Mouse (Mus musculus) hindbrain, embryonic 13.5 days (tissue): ENCODE measurements around the gene Ifitm10. TPM values are rescaled to one million over a fixed set of nuclear protein-coding genes. Genes with fewer than 3 reads are reported as not detected.
A peak's percentile ranks its signal among the peaks of the same experiment; 100 is the strongest.
"Not testable (repeated sequence)": the region's sequence is repeated elsewhere in the genome, so short reads cannot be mapped to it uniquely, and the experiment has no call there.

ENCODE experiments used
- ATAC-seq: fragments of 200-750 bp; cut with Nextera tagmentation; 2 replicates; pipeline ENCODE4 v1.8.0; 2017; ENCODE audit warnings: moderate TSS enrichment; ENCODE audit not compliant: low FRiP score
- H3K27ac ChIP-seq: fragments of 300-500 bp; sonication (generic); 2 replicates; pipeline ENCODE4 v1.5.1; 2015; ENCODE audit warnings: inconsistent platforms, mild to moderate bottlenecking, moderate library complexity
- H3K27me3 ChIP-seq: fragments of 300-500 bp; sonication (generic); 2 replicates; pipeline ENCODE4 v1.6.1; 2015; ENCODE audit warnings: mild to moderate bottlenecking, inconsistent platforms
- H3K36me3 ChIP-seq: fragments of 300-500 bp; sonication (generic); 2 replicates; pipeline ENCODE4 v1.6.1; 2015; ENCODE audit warnings: mild to moderate bottlenecking, inconsistent platforms
- H3K4me1 ChIP-seq: fragments of 300-500 bp; sonication (generic); replicated peaks from 2 replicates; pipeline ENCODE4 v1.6.1; 2015; ENCODE audit warnings: inconsistent platforms
- H3K4me2 ChIP-seq: fragments of 300-500 bp; sonication (generic); 2 replicates; pipeline ENCODE4 v1.6.1; 2015; ENCODE audit warnings: inconsistent platforms, mild to moderate bottlenecking, moderate library complexity
- H3K4me3 ChIP-seq: fragments of 300-500 bp; sonication (generic); 2 replicates; pipeline ENCODE4 v1.5.1; 2015; ENCODE audit warnings: mild to moderate bottlenecking, inconsistent platforms
- H3K9ac ChIP-seq: fragments of 300-500 bp; sonication (generic); 2 replicates; pipeline ENCODE4 v1.6.1; 2015; ENCODE audit warnings: mild to moderate bottlenecking, inconsistent platforms
- H3K9me3 ChIP-seq: fragments of 300-500 bp; sonication (generic); 2 replicates; pipeline ENCODE4 v1.6.1; 2016; ENCODE audit warnings: inconsistent platforms
- WGBS: fragments of 180-500 bp; shearing (Covaris S2); methylation state at CpG from one replicate; pipeline ENCODE4 v1.1.7; 2015; 5-methylcytosine and 5-hydroxymethylcytosine counted together
- polyA plus RNA-seq: library from polyadenylated mRNA; unstranded; fragments of >200 nt; fragmentation: Nextera tagmentation; extraction: Ambion mirVana; gene quantifications from 2 replicates; pipeline ENCODE4 v1.2.1, GENCODE M21; 2015

Ifitm10 gene
- 2.3 and 2.6 TPM in 2 replicates for polyA plus RNA-seq

DNA sequence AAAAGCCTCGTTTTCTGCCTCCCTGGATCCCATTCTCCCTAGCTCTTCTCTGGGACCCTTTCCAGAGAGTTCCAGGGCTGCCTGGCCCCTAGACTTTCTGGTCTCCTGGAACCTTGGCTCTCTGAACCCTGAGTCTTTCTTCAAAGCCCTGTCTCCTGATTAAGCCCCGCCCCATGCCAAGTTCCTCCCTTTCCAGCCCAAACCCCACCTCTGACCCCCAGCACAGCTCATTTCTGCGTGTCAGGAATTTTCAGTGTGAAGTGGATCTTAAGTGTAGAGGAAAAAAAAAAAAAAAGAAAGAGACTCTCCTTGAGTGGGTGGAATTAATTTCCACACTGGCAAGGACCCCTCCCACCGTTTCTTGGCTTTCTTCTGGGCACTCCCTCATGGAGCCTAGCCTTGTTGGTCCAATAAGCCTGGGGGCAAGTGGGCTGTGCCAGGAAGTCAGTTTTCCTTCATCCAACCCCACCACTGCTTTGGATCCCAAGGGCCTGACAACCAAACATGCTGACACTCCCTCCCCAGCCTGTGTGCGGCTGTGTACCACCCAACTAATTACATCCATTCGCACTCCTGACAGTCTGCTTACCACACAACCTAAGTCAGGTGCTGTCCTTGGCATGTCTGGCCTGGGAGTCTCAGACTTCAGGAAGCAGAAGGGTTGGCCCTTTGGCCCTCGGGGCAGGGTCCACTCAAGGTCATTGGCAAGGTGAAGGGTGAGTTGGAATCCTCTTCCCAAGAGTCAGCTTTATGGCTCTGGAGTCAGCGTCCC lies at the start of gene Ifitm10:
Gene Ifitm10, minus strand, starts transcription at position 113 of the 772 bp plus-strand sequence.
- H3K27me3 ChIP-seq, result peaks cover 54% of the 10 kb centered on the region
- 73% methylated on average over 8 of the region's 8 CpGs for WGBS
- peaks cover 18% of the 10 kb centered on the region for H3K4me1 ChIP-seq
- H3K4me3 ChIP-seq, result no peak within 1 kb of the TSS; the same call in 1 of the 2 replicates
- no peak within 1 kb of the TSS for H3K9ac ChIP-seq
- peak within 1 kb of the TSS; percentile 68 for H3K4me2 ChIP-seq
- H3K9me3 ChIP-seq, result no peaks in the 10 kb centered on the region
- H3K27ac ChIP-seq, result no peak within 1 kb of the TSS
- no peak for ATAC-seq
- peaks cover 46% of the 10 kb centered on the region for H3K36me3 ChIP-seq

DNA sequence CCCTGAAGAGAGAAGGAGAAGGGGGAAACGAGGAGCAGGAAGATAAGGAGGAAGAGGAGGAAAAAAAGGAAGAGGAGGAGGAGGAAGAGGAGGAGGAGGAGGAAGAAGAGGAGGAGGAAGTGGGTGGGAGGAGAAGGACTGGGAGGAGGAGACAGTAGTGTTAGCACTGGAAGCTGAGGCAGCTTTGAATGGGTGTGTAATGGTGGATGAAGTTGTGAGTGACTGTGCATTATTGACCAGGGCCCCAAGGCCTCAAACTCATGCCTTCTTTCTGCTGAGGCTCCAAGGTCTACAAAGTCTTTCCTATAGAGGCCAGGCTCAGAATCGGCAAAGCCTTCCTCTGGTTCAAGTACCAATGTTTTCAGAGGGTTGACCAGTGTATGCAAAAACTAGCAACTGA lies 48.3 kb upstream of the Ifitm10 start:
- Histone ChIP-seq H3K36me3 (no peaks in the 10 kb centered on the region), H3K27me3 (0 out of 2 replicates have a peak, but pooled peaks cover 4% of the 10 kb centered on the region), H3K27ac (no peak overlapping the region), H3K9ac (no peak overlapping the region), H3K4me3 (no peak overlapping the region), H3K9me3 (no peaks in the 10 kb centered on the region), H3K4me2 (no peak overlapping the region), H3K4me1 (no peaks in the 10 kb centered on the region)
- ATAC-seq, result no peak
- whole genome bisulfite sequencing, result 85% methylated on average over 2 of the region's 2 CpGs

DNA sequence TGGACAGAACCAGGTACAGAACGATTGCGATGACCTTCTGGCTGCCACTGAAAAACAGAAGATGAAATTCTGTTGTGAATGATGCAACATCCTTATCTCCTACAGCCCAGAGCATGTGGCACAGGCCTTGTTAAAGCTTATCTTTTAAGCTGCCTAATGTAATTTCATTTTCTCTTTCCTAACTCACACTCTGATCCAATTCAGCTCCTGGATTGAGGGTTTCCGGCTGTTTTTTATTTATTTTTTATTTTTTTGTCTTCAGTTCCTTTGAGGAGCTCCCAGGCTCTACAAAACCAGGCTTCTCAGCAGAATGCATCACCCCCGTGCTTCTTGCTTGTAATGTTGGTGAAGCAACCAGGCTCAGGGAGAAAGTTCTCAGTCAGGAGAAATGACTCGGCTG lies 46.3 kb upstream of the Ifitm10 start:
- Histone ChIP-seq H3K4me1 (no peaks in the 10 kb centered on the region), H3K27me3 (0 out of 2 replicates have a peak, but pooled peaks cover 4% of the 10 kb centered on the region), H3K9ac (no peak overlapping the region), H3K4me2 (no peak overlapping the region), H3K9me3 (no peaks in the 10 kb centered on the region), H3K4me3 (no peak overlapping the region), H3K36me3 (no peaks in the 10 kb centered on the region), H3K27ac (no peak overlapping the region)
- ATAC-seq, result no peak
- WGBS, result 84% methylated on average over 5 of the region's 5 CpGs

- 88% methylated on average over 8 of the region's 8 CpGs for WGBS
- Histone ChIP-seq H3K4me2 (no peak overlapping the region), H3K27ac (no peak overlapping the region), H3K9me3 (no peaks in the 10 kb centered on the region), H3K4me1 (no peaks in the 10 kb centered on the region), H3K27me3 (0 out of 2 replicates have a peak, but pooled peaks cover 4% of the 10 kb centered on the region), H3K4me3 (no peak overlapping the region), H3K9ac (no peak overlapping the region), H3K36me3 (no peaks in the 10 kb centered on the region)
- no peak for ATAC-seq
Measured at GRCm38 (mm10) chr7:142418679-142419078, 45.1 kb upstream of the Ifitm10 start.

DNA sequence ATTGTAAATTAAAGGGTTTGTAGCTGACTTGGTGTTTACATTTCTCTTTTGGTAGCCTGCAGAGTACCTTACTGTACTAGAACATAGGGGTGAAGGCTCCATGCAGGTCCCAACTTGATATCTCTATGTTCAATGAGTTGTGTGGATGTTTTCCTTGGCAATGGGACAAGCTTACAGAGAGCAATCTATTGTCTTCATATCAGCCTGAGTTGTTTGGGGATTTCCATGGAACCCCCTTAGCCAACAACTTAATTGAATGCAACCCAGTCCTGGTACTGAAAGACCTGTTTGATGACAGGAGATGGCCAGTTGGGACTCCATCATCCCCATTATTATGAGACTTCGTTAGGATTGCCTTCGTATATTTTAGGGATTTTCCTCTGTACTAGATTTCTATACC lies 44.5 kb upstream of the Ifitm10 start:
- 95% methylated on average over 2 of the region's 2 CpGs for WGBS
- H3K9me3 ChIP-seq, result no peaks in the 10 kb centered on the region
- H3K36me3 ChIP-seq, result no peaks in the 10 kb centered on the region
- no peaks in the 10 kb centered on the region for H3K4me1 ChIP-seq
- no peak overlapping the region for H3K4me2 ChIP-seq
- H3K4me3 ChIP-seq, result no peak overlapping the region
- H3K27ac ChIP-seq, result no peak overlapping the region
- H3K9ac ChIP-seq, result no peak overlapping the region
- no peak for ATAC-seq
- 0 out of 2 replicates have a peak, but pooled peaks cover 4% of the 10 kb centered on the region for H3K27me3 ChIP-seq

DNA sequence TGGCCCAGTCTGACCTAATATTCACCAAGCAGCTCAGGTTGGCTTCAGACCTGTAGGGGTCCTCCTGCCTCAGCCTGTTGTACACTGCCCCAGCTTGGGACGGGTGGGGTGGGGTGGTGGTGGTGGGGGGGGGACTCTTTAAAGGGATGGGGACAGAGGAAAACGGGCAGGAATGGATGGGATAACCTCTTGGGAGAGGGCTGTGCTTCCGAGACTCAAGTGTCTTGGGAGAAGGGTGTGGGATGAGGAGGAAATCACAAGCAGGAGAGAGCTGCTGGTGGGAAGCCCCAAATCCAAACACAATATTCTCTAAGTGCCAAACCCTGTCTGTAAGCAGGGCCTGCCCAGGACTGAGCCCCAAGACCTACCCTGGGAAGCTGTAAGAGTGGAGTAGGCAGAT lies 42.7 kb upstream of the Ifitm10 start:
- WGBS, result 74% methylated on average over 3 of the region's 3 CpGs
- H3K36me3 ChIP-seq, result no peaks in the 10 kb centered on the region
- no peak overlapping the region for H3K4me2 ChIP-seq
- H3K4me3 ChIP-seq, result no peak overlapping the region
- H3K27ac ChIP-seq, result no peak overlapping the region
- no peaks in the 10 kb centered on the region for H3K9me3 ChIP-seq
- no peak for ATAC-seq
- H3K9ac ChIP-seq, result no peak overlapping the region
- 0 out of 2 replicates have a peak, but pooled peaks cover 4% of the 10 kb centered on the region for H3K27me3 ChIP-seq
- H3K4me1 ChIP-seq, result no peaks in the 10 kb centered on the region

GRCm38 (mm10) chr7:142415314-142415713 lies 41.8 kb upstream of the Ifitm10 start:
- Histone ChIP-seq H3K9ac (no peak overlapping the region), H3K9me3 (no peaks in the 10 kb centered on the region), H3K4me3 (no peak overlapping the region), H3K4me1 (no peaks in the 10 kb centered on the region), H3K36me3 (no peaks in the 10 kb centered on the region), H3K27me3 (no peaks in the 10 kb centered on the region), H3K27ac (no peak overlapping the region), H3K4me2 (no peak overlapping the region)
- ATAC-seq, result no peak
- 73% methylated on average over 4 of the region's 4 CpGs for WGBS

DNA sequence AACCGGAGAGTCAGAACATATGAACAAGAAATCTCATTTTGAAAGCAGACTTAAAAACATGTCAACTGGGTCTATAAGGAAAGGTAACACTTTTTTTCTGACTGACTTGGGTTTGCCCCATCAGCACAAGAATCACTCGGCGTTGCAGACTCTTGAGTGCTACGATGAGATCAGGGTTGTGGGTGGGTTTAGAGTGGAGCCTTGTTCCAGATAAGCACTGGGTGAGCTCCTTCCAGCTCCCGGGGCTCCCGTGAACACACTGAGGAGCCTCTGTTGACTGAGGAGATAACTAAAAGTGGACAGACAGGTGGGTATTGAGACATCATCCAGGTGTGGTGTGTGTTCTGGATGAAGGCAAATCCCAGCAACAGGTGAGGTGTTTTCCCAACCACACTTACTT lies 39.7 kb upstream of the Ifitm10 start:
- H3K9me3 ChIP-seq, result no peaks in the 10 kb centered on the region
- no peaks in the 10 kb centered on the region for H3K27me3 ChIP-seq
- no peak for ATAC-seq
- 93% methylated on average over 6 of the region's 6 CpGs for WGBS
- H3K27ac ChIP-seq, result no peak overlapping the region
- H3K4me2 ChIP-seq, result no peak overlapping the region
- no peak overlapping the region for H3K9ac ChIP-seq
- H3K4me1 ChIP-seq, result no peaks in the 10 kb centered on the region
- H3K4me3 ChIP-seq, result no peak overlapping the region
- no peaks in the 10 kb centered on the region for H3K36me3 ChIP-seq

GRCm38 (mm10) chr7:142409603-142410002 lies 36.0 kb upstream of the Ifitm10 start:
- Histone ChIP-seq H3K9me3 (no peaks in the 10 kb centered on the region), H3K36me3 (no peaks in the 10 kb centered on the region), H3K4me3 (no peak overlapping the region), H3K9ac (no peak overlapping the region), H3K27ac (no peak overlapping the region), H3K4me1 (no peaks in the 10 kb centered on the region), H3K4me2 (no peak overlapping the region), H3K27me3 (no peaks in the 10 kb centered on the region)
- WGBS, result 82% methylated on average over 3 of the region's 3 CpGs
- ATAC-seq, result no peak

- WGBS, result 94% methylated on average over 8 of the region's 8 CpGs
Measured at GRCm38 (mm10) chr7:142408686-142409085, 35.1 kb upstream of the Ifitm10 start.

DNA sequence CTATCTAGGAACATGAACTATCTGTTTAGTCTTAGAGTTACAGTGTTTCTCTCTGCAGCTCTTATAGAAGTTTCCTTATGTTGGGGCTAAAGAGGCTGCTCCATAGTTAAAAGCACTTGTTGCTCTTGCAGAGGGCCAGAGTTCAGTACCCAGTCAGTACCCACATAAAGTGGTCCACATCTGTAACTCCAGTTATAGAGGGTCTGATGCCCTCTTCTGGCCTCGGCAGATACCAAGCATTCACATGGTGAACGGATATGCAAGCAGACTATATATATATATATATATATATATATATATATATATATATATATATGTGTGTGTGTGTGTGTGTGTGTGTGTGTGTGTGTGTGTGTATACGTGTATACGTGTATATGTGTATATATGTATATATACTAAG lies 34.4 kb upstream of the Ifitm10 start:
- Histone ChIP-seq H3K4me2 (no peak overlapping the region), H3K4me1 (no peaks in the 10 kb centered on the region), H3K27ac (no peak overlapping the region), H3K27me3 (no peaks in the 10 kb centered on the region), H3K9me3 (no peaks in the 10 kb centered on the region), H3K36me3 (no peaks in the 10 kb centered on the region), H3K9ac (no peak overlapping the region), H3K4me3 (no peak overlapping the region)
- no peak for ATAC-seq
- WGBS, result 78% methylated on average over 4 of the region's 4 CpGs

More at GRCm38 (mm10) chr7:142408686-142409085, 35.1 kb upstream of the Ifitm10 start:
- no peaks in the 10 kb centered on the region for H3K27me3 ChIP-seq
- no peak overlapping the region for H3K4me3 ChIP-seq
- no peaks in the 10 kb centered on the region for H3K9me3 ChIP-seq
- H3K4me2 ChIP-seq, result no peak overlapping the region
- ATAC-seq, result no peak
- no peak overlapping the region for H3K9ac ChIP-seq
- no peak overlapping the region for H3K27ac ChIP-seq
- no peaks in the 10 kb centered on the region for H3K4me1 ChIP-seq
- no peaks in the 10 kb centered on the region for H3K36me3 ChIP-seq

DNA sequence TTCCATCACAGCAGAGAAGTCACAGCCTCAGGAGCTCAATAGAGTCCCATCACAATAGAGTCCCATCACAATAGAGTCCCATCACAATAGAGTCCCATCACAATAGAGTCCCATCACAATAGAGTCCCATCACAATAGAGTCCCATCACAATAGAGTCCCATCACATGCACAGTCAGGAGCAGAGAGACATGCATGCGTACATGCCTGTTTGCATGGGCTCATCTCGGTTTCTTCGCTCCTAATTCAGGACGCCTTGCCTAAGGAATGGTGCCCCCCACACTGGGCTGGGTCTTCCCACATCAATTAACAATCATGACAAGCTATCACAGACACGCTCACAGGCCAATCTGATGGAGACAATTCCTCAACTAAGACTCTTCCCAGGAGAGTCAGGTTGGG lies 31.6 kb upstream of the Ifitm10 start:
- not testable (repeated sequence) for ATAC-seq, H3K4me3 ChIP-seq, H3K27me3 ChIP-seq, H3K36me3 ChIP-seq, H3K27ac ChIP-seq, H3K9me3 ChIP-seq, H3K4me2 ChIP-seq, H3K9ac ChIP-seq, H3K4me1 ChIP-seq
- 82% methylated on average over 5 of the region's 5 CpGs for WGBS

DNA sequence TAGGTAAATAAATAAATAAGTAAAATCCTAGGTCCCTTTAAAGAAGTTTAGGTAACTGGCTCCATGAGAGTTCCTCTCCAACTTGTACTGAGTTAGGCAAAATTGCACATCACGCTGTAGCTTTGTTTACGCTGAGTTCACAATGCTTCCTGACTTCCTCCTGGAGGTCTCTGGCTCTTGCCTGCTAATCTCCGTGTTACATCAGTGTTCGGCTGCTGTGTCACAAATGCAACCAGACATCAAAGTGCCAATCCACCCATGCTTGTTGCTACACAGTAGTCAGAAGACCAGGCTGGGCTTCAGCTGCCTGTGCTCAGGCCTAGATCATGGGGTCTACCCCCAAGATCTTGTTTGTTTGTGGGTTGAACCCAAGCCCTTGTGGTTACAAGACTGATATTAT lies 30.0 kb upstream of the Ifitm10 start:
- Histone ChIP-seq H3K4me2 (no peak overlapping the region), H3K27me3 (no peaks in the 10 kb centered on the region), H3K9ac (no peak overlapping the region), H3K4me3 (no peak overlapping the region), H3K4me1 (no peaks in the 10 kb centered on the region), H3K9me3 (no peaks in the 10 kb centered on the region), H3K27ac (no peak overlapping the region), H3K36me3 (no peaks in the 10 kb centered on the region)
- WGBS, result 85% methylated on average over 4 of the region's 4 CpGs
- ATAC-seq, result no peak
